Mouse (Mus musculus) ES-E14 (cell line): ENCODE data around the gene Gm21970.

Source experiments
- CHD2 ChIP-seq: IDR thresholded peaks from 2 replicates; pipeline ENCODE4 v1.6.1; 2014; ENCODE audit warnings: mild to moderate bottlenecking, low read depth, low read length, inconsistent platforms
- HCFC1 ChIP-seq: IDR thresholded peaks from 2 replicates; pipeline ENCODE4 v1.6.1; 2012; ENCODE audit warnings: low read length, inconsistent platforms, borderline replicate concordance; ENCODE audit not compliant: insufficient read depth
- MAFK ChIP-seq: IDR thresholded peaks from 2 replicates; pipeline ENCODE4 v1.6.1; 2014; ENCODE audit warnings: mild to moderate bottlenecking, low read depth, low read length, inconsistent platforms; ENCODE audit not compliant: insufficient read depth

DNA sequence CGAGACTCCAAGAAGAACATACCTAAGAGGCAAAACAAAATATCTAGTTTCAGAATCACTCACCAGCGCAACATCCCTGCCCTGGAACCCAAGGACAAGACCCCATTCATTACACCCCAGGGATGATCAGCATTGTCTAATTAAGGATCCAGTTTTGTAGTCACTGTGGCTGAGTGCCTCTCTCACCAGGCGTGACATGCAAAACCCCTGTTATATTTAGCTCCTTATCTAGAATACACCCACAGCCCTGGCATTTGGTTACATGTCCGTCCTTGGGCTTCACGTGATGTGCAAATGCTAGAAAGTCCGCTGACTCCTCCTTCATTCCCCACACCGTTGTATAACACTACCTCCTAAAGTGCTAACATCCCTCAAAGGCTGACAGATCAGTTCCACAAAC lies 25.4 kb downstream of the Gm21970 start:
- TF ChIP-seq HCFC1 (no peak), CHD2 (no peak), MAFK (no peak)
